Mouse (Mus musculus): Measurements from ENCODE around the gene Pold4. TPM values are rescaled to one million over a fixed set of nuclear protein-coding genes. Genes with fewer than 3 reads are reported as not detected.

Gene Pold4
- polyA plus RNA-seq (2017; shearing (Covaris generic)), result 139 TPM

DNA sequence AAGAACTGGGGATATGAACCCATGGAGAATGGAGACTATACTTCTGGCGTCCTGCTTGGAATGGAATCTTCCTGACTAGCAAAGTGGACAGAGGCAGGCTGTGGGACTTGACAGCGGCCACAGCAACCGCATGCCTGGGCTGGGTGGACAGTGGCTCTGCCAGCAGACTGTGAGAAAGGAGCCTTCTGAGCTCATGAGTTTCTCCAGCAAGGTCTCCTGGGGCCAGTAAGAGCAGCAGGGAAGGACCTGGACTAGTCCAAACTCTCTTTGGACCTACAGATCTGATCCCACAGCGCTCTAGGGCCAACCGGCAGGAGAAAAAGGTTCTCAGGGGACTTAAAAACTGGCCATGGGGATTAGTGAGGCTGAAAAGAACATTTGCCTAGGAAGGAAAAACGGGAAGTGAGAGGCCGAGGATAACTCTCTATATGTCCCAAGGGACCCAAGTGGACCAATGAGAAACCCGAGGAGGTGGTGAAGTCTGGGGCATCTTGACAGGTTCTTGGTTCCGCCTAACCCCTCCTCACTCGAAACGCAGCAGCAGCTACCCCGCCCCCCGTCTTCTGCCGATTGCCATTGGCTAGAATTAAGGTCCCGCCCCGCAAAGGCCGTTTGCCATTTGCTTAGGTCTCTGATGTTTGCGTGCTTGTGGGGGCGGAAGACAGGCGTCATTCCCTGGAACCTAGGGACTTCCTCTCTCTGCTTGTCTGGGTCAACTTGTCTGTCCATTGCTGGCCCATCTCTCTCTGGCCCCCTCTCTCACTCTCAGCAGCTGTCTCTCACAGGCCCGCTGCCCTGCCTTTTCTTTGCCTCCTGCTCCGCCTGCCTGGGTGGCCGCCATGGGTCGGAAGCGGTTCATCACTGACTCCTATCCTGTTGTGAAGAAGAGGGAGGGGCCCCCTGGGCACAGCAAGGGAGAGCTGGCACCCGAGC is at the start of gene Pold4:
TSS of gene Pold4 (plus strand) at position 647 of the 933 bp plus-strand sequence.

GRCm38 (mm10) chr19:4190831-4191334 is 40.8 kb upstream of the Pold4 start, which contains the start of gene Tbc1d10c:
Gene Tbc1d10c, minus strand, starts transcription at chr19:4191284.

GRCm38 (mm10) chr19:4191528-4192250 is 40.0 kb upstream of the Pold4 start, which contains the start of gene Ppp1ca:
Gene Ppp1ca, plus strand, starts transcription at chr19:4192065.

GRCm38 (mm10) chr19:4201291-4201909 is 30.3 kb upstream of the Pold4 start, which contains the start of gene Rad9a:
Gene Rad9a, minus strand, starts transcription at chr19:4201662.

DNA sequence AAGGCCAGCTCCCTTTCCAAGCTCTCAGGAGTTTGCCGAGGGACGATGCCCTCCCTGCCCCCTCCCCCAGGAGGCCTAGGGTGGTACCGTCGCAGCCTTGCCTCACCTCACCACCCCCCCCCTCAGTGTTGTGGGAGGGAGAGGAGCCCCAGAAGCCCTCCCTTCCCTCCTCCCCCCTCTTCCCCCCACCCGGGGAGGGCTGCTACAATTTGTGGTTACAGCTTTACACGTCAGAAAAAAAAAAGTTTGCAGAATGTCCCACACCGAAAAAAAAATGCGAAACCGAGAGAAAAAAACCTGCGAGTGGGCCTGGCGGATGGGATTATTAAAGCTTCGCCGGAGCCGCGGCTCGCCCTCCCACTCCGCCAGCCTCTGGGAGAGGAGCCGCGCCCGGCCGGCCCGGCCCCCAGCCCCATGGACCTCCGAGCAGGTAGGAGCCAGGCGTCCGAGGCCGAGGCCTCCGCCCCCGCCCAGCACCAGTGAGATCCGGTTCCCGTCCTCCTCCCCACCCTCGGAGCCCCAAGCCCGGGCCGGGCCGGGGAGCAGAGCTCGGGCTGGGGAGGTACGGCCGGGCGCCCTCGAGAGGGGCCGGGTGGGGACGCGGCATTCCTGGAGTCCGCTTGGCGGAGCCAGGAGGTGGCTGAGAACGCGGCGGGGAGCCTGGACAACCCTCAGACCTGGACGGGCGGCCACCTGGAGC is 17.5 kb upstream of the Pold4 start, which contains the start of the genes Clcf1 and AC109138.7:
TSS of gene Clcf1 (plus strand) at position 168 of the 700 bp plus-strand sequence.
TSS of gene AC109138.7 (plus strand) at position 287 of the 700 bp plus-strand sequence.

DNA sequence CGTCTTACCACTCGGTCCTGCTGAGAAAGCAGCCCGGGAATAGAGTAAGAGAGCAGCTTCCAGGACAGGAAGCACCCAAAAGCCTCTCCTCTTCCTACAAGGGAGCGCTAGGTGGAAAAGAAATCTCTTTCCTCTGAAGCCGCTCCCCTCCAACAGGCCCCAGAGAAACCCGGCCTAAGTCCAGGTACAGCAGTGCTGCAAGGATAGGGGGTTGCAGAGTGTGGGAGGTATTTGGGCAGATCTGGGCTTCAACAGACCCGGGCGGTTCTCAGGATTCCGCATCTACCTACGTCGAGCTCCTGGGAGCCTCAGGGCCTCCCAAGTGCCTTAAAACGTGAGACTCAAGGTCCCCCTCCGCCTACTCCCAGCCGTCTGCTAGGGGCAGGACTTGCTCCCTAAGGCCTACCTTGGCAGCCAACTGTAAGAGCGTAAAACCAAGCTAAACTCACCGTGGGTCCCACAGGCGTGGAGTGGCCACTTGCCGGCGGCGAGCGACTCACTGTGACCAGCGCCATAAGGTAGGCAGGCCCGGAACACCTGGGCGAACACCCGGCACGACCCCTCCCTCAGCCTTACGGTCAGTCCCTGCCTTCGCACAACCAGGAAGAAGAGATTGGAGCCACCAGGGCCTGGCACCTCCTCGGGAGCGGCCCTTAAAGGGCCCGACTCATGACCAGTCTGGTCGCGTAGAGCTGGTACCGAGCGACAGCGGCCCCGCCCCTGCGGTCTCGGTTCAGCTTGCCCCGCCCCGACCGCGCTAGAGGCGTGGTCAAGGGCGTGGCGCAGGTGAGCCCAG is 37.1 kb downstream of the Pold4 start, which contains the start of gene Ssh3:
TSS of gene Ssh3 (minus strand) at position 615 of the 796 bp plus-strand sequence.

GRCm38 (mm10) chr19:4282898-4283553 is 51.3 kb downstream of the Pold4 start, which contains the start of gene Ankrd13d:
Gene Ankrd13d, minus strand, starts transcription at chr19:4283137.

Other genes with a start within 250 kb of the Pold4 start
- 0.71 TPM for gene Acy3, start 245.3 kb upstream of the Pold4 start, polyA plus RNA-seq (2017; shearing (Covaris generic))
- not detected for gene Tbx10, start 239.1 kb upstream of the Pold4 start, polyA plus RNA-seq (2017; shearing (Covaris generic))
- 9.1 TPM for gene Nudt8, start 231.3 kb upstream of the Pold4 start, polyA plus RNA-seq (2017; shearing (Covaris generic))
- 1.4 TPM for gene Gm49405, start 231.3 kb upstream of the Pold4 start, polyA plus RNA-seq (2017; shearing (Covaris generic))
- 2.1 TPM for gene Doc2g, start 228.6 kb upstream of the Pold4 start, polyA plus RNA-seq (2017; shearing (Covaris generic))
- 169 TPM for gene Ndufv1, start 219.1 kb upstream of the Pold4 start, polyA plus RNA-seq (2017; shearing (Covaris generic))
- 708 TPM for gene Gstp1, start 193.9 kb upstream of the Pold4 start, polyA plus RNA-seq (2017; shearing (Covaris generic))
- gene Gstp2, start 185.9 kb upstream of the Pold4 start, polyA plus RNA-seq (2017; shearing (Covaris generic)), result 3.2 TPM
- 149 TPM for gene Gstp3, start 172.3 kb upstream of the Pold4 start, polyA plus RNA-seq (2017; shearing (Covaris generic))
- gene Cabp2, start 150.3 kb upstream of the Pold4 start, polyA plus RNA-seq (2017; shearing (Covaris generic)), result not detected
- gene Cdk2ap2, start 134.7 kb upstream of the Pold4 start, polyA plus RNA-seq (2017; shearing (Covaris generic)), result 1,029 TPM
- 346 TPM for gene Pitpnm1, start 131.9 kb upstream of the Pold4 start, polyA plus RNA-seq (2017; shearing (Covaris generic))
- gene Aip, start 106.0 kb upstream of the Pold4 start, polyA plus RNA-seq (2017; shearing (Covaris generic)), result 228 TPM
- gene Gpr152, start 92.1 kb upstream of the Pold4 start, polyA plus RNA-seq (2017; shearing (Covaris generic)), result not detected
- 0.38 TPM for gene Cabp4, start 87.9 kb upstream of the Pold4 start, polyA plus RNA-seq (2017; shearing (Covaris generic))
- 424 TPM for gene Coro1b, start 83.3 kb upstream of the Pold4 start, polyA plus RNA-seq (2017; shearing (Covaris generic))
- gene Ptprcap, start 78.3 kb upstream of the Pold4 start, polyA plus RNA-seq (2017; shearing (Covaris generic)), result 1,706 TPM
- gene Rps6kb2, start 68.5 kb upstream of the Pold4 start, polyA plus RNA-seq (2017; shearing (Covaris generic)), result 58.8 TPM
- gene Carns1, start 56.4 kb upstream of the Pold4 start, polyA plus RNA-seq (2017; shearing (Covaris generic)), result 11.0 TPM
- gene Tbc1d10c, start 40.6 kb upstream of the Pold4 start, polyA plus RNA-seq (2017; shearing (Covaris generic)), result 828 TPM
- 1,287 TPM for gene Ppp1ca, start 39.8 kb upstream of the Pold4 start, polyA plus RNA-seq (2017; shearing (Covaris generic))
- gene Rad9a, start 30.2 kb upstream of the Pold4 start, polyA plus RNA-seq (2017; shearing (Covaris generic)), result 82.8 TPM
- gene Clcf1, start 17.7 kb upstream of the Pold4 start, polyA plus RNA-seq (2017; shearing (Covaris generic)), result 39.2 TPM
- gene AC109138.7, start 17.5 kb upstream of the Pold4 start, polyA plus RNA-seq (2017; shearing (Covaris generic)), result not detected
- gene Ssh3, start 37.3 kb downstream of the Pold4 start, polyA plus RNA-seq (2017; shearing (Covaris generic)), result 1.5 TPM
- 3.8 TPM for gene Ankrd13d, start 51.2 kb downstream of the Pold4 start, polyA plus RNA-seq (2017; shearing (Covaris generic))
- gene Grk2, start 74.3 kb downstream of the Pold4 start, polyA plus RNA-seq (2017; shearing (Covaris generic)), result 52.5 TPM
- 64.3 TPM for gene Kdm2a, start 166.4 kb downstream of the Pold4 start, polyA plus RNA-seq (2017; shearing (Covaris generic))
- gene Rhod, start 207.5 kb downstream of the Pold4 start, polyA plus RNA-seq (2017; shearing (Covaris generic)), result 3.0 TPM
- not detected for gene Syt12, start 245.5 kb downstream of the Pold4 start, polyA plus RNA-seq (2017; shearing (Covaris generic))

All from CD4-positive, CD25-positive, alpha-beta regulatory T cell, adult 9 weeks (primary cell).